Mouse (Mus musculus) cerebellum, postnatal 4 days (tissue): ENCODE data around the gene Hnf4a.
A peak's percentile ranks its signal among the peaks of the same experiment; 100 is the strongest.
"Not testable (repeated sequence)": the region's sequence is repeated elsewhere in the genome, so short reads cannot be mapped to it uniquely, and the experiment has no call there.

Source experiments
- DNase-seq, 2 experiments: peaks; one replicate each; pipeline ENCODE4 v3.0.0; 2022; ENCODE audit warnings: low spot score in 2 of 2, mixed read lengths in 1 of 2

The Hnf4a gene

GRCm38 (mm10) chr2:163506300-163507004 lies at the start of gene Hnf4a:
Gene Hnf4a, plus strand, starts transcription at chr2:163506808.
- no peak for DNase-seq

- DNase-seq = no peak
These were observed 47.9 kb upstream of the Hnf4a start for GRCm38 (mm10) chr2:163458539-163459265.

GRCm38 (mm10) chr2:163459380-163459779 lies 47.2 kb upstream of the Hnf4a start:
- no peak for DNase-seq

- DNase-seq = no peak
These were observed 46.0 kb upstream of the Hnf4a start for GRCm38 (mm10) chr2:163460622-163461021.

- not testable (repeated sequence) for DNase-seq
These were observed 45.3 kb upstream of the Hnf4a start for GRCm38 (mm10) chr2:163461307-163461706.

- DNase-seq = no peak
These were observed 44.2 kb upstream of the Hnf4a start for GRCm38 (mm10) chr2:163462386-163462785.

GRCm38 (mm10) chr2:163462801-163463200 lies 43.8 kb upstream of the Hnf4a start:
- DNase-seq = no peak

- DNase-seq = no peak
These were observed 43.3 kb upstream of the Hnf4a start for GRCm38 (mm10) chr2:163463251-163463769.

GRCm38 (mm10) chr2:163463998-163464397 lies 42.6 kb upstream of the Hnf4a start:
- DNase-seq = no peak

- DNase-seq = no peak
These were observed 42.0 kb upstream of the Hnf4a start for GRCm38 (mm10) chr2:163464562-163464961.

GRCm38 (mm10) chr2:163466771-163467170 lies 39.8 kb upstream of the Hnf4a start:
- no peak for DNase-seq

GRCm38 (mm10) chr2:163467585-163467984 lies 39.0 kb upstream of the Hnf4a start:
- no peak for DNase-seq

- DNase-seq = no peak
These were observed 37.7 kb upstream of the Hnf4a start for GRCm38 (mm10) chr2:163468866-163469265.

- no peak for DNase-seq
These were observed 36.9 kb upstream of the Hnf4a start for GRCm38 (mm10) chr2:163469711-163470110.

- DNase-seq = no peak
These were observed 35.5 kb upstream of the Hnf4a start for GRCm38 (mm10) chr2:163471136-163471535.

- DNase-seq = peak in 1 of 2 experiments; percentile 33
These were observed 34.7 kb upstream of the Hnf4a start for GRCm38 (mm10) chr2:163471710-163472465.

GRCm38 (mm10) chr2:163472466-163472851 lies 34.1 kb upstream of the Hnf4a start, which contains the start of gene Fitm2:
Gene Fitm2, minus strand, starts transcription at chr2:163472629.
- DNase-seq = peak; percentile 91 to 97

- DNase-seq = no peak
These were observed 26.3 kb upstream of the Hnf4a start for GRCm38 (mm10) chr2:163480191-163480825.

GRCm38 (mm10) chr2:163481539-163482029 lies 25.0 kb upstream of the Hnf4a start:
- DNase-seq = no peak

GRCm38 (mm10) chr2:163487360-163487759 lies 19.2 kb upstream of the Hnf4a start:
- no peak for DNase-seq

GRCm38 (mm10) chr2:163489725-163490291 lies 16.8 kb upstream of the Hnf4a start:
- DNase-seq = no peak
